Mouse (Mus musculus): ENCODE measurements around the gene Spo11. TPM values are rescaled to one million over a fixed set of nuclear protein-coding genes. Genes with fewer than 3 reads are reported as not detected.
A peak's percentile ranks its signal among the peaks of the same experiment; 100 is the strongest.

Spo11 gene
- total RNA-seq, 2 experiments from 2014 or later: not detected

- intact Hi-C loops (cut with DNase I): loop anchor here (1.0 to 10.0 kb wide), 5 partner anchors 19 to 1335 kb away; no protein-coding TSS in a partner anchor
- peak; percentile 99 for DNase-seq
Measured at GRCm38 (mm10) chr2:172999630-173000284, 22.3 kb downstream of the Spo11 start, which contains the start of gene Rae1. Gene Rae1 (plus strand): TSS chr2:173000117.

- intact Hi-C loops (cut with DNase I): loop anchor here (2.0 to 10.0 kb wide), 2 partner anchors 19 to 1335 kb away; no protein-coding TSS in a partner anchor
- peak in 1 of 2 experiments; percentile 46 for DNase-seq
Measured at GRCm38 (mm10) chr2:173000285-173000652, 22.8 kb downstream of the Spo11 start.

- intact Hi-C loops (cut with DNase I): loop anchor here (2.0 to 10.0 kb wide), 2 partner anchors 18 to 1334 kb away; no protein-coding TSS in a partner anchor
- no peak for DNase-seq
Measured at GRCm38 (mm10) chr2:173000921-173001320, 23.4 kb downstream of the Spo11 start.

- intact Hi-C loops (cut with DNase I): loop anchor here (10.0 kb wide), 1 partner anchor 1331 kb away; no protein-coding TSS in a partner anchor
Measured at GRCm38 (mm10) chr2:173003737-173004136, 26.2 kb downstream of the Spo11 start.

GRCm38 (mm10) chr2:173010220-173010717 lies 32.8 kb downstream of the Spo11 start:
- intact Hi-C loops (cut with DNase I): no loop called here

More at GRCm38 (mm10) chr2:173003737-173004136, 26.2 kb downstream of the Spo11 start:
- DNase-seq: no peak

GRCm38 (mm10) chr2:173011440-173011839 lies 33.9 kb downstream of the Spo11 start:
- DNase-seq: no peak
- intact Hi-C loops (cut with DNase I): no loop called here

More at GRCm38 (mm10) chr2:173010220-173010717, 32.8 kb downstream of the Spo11 start:
- DNase-seq: no peak

- intact Hi-C loops (cut with DNase I): no loop called here
- no peak for DNase-seq
Measured at GRCm38 (mm10) chr2:173014741-173015287, 37.3 kb downstream of the Spo11 start.

GRCm38 (mm10) chr2:173017940-173018339 lies 40.4 kb downstream of the Spo11 start:
- intact Hi-C loops (cut with DNase I): loop anchor here (2.0 kb wide), 1 partner anchor 17 kb away; the partner anchor contains the start of gene Rae1
- no peak for DNase-seq

GRCm38 (mm10) chr2:173018618-173019017 lies 41.1 kb downstream of the Spo11 start:
- intact Hi-C loops (cut with DNase I): loop anchor here (2.0 kb wide), 1 partner anchor 18 kb away; the partner anchor contains the start of gene Rae1
- peak; percentile 43 to 58 for DNase-seq

- intact Hi-C loops (cut with DNase I): loop anchor here (2.0 kb wide), 1 partner anchor 19 kb away; the partner anchor contains the start of gene Rae1
Measured at GRCm38 (mm10) chr2:173019322-173019721, 41.8 kb downstream of the Spo11 start.

GRCm38 (mm10) chr2:173019790-173020189 lies 42.3 kb downstream of the Spo11 start:
- intact Hi-C loops (cut with DNase I): loop anchor here (2.0 kb wide), 1 partner anchor 19 kb away; the partner anchor contains the start of gene Rae1
- peak; percentile 87 to 90 for DNase-seq

More at GRCm38 (mm10) chr2:173019322-173019721, 41.8 kb downstream of the Spo11 start:
- DNase-seq: no peak

GRCm38 (mm10) chr2:173020430-173020829 lies 42.9 kb downstream of the Spo11 start, which contains the start of gene Rbm38:
Gene Rbm38 (plus strand): TSS chr2:173020498.
- no peak for DNase-seq
- intact Hi-C loops (cut with DNase I): no loop called here

GRCm38 (mm10) chr2:173021633-173022055 lies 44.1 kb downstream of the Spo11 start:
- intact Hi-C loops (cut with DNase I): loop anchor here (2.0 kb wide), 1 partner anchor 59 kb away; no protein-coding TSS in a partner anchor

GRCm38 (mm10) chr2:173022056-173022681 lies 44.7 kb downstream of the Spo11 start:
- intact Hi-C loops (cut with DNase I): loop anchor here (2.0 kb wide), 1 partner anchor 59 kb away; no protein-coding TSS in a partner anchor
- peak in 1 of 2 experiments; percentile 50 for DNase-seq

More at GRCm38 (mm10) chr2:173021633-173022055, 44.1 kb downstream of the Spo11 start:
- DNase-seq: peak; percentile 96 to 98

- intact Hi-C loops (cut with DNase I): loop anchor here (2.0 kb wide), 1 partner anchor 58 kb away; no protein-coding TSS in a partner anchor
- peak in 1 of 2 experiments; percentile 47 for DNase-seq
Measured at GRCm38 (mm10) chr2:173022813-173023212, 45.3 kb downstream of the Spo11 start.

- DNase-seq: no peak
- intact Hi-C loops (cut with DNase I): loop anchor here (2.0 kb wide), 1 partner anchor 57 kb away; no protein-coding TSS in a partner anchor
Measured at GRCm38 (mm10) chr2:173023371-173023851, 45.9 kb downstream of the Spo11 start.

GRCm38 (mm10) chr2:173023966-173024365 lies 46.5 kb downstream of the Spo11 start:
- no peak for DNase-seq
- intact Hi-C loops (cut with DNase I): loop anchor here (2.0 kb wide), 1 partner anchor 57 kb away; no protein-coding TSS in a partner anchor

- intact Hi-C loops (cut with DNase I): no loop called here
- DNase-seq: no peak
Measured at GRCm38 (mm10) chr2:173024392-173024791, 46.9 kb downstream of the Spo11 start.

GRCm38 (mm10) chr2:173024938-173025337 lies 47.4 kb downstream of the Spo11 start:
- intact Hi-C loops (cut with DNase I): no loop called here
- peak in 1 of 2 experiments; percentile 53 for DNase-seq

GRCm38 (mm10) chr2:173026286-173026685 lies 48.8 kb downstream of the Spo11 start:
- no peak for DNase-seq
- intact Hi-C loops (cut with DNase I): no loop called here
